Mouse (Mus musculus): ENCODE data around the gene Exosc7.

GRCm38 (mm10) chr9:123103425-123103824, 9.6 kb upstream of the Exosc7 start:
- TF ChIP-seq POLR2A (IDR thresholded peaks at IDR 0.05; ENCODE audit: control insufficient read depth in 1 of 2, insufficient read depth in 1 of 2, low read depth in 1 of 2, low read length in 2 of 2, poor library complexity in 1 of 2) (no peak), MAFK (IDR thresholded peaks at IDR 0.05; ENCODE audit: borderline replicate concordance, low read depth, low read length) (no peak), CTCF (IDR thresholded peaks at IDR 0.05 in 2 of 3, conservative IDR thresholded peaks at IDR 0.05 in 1 of 3; ENCODE audit: control insufficient read depth in 1 of 3, insufficient read depth in 1 of 3, low read depth in 2 of 3, low read length in 3 of 3, poor library complexity in 1 of 3, severe bottlenecking in 1 of 3) (no peak), KAT2A (conservative IDR thresholded peaks at IDR 0.05; ENCODE audit: low read depth, low read length) (no peak), SIN3A (IDR thresholded peaks at IDR 0.05; ENCODE audit: low read length) (no peak), SMC3 (IDR thresholded peaks at IDR 0.05; ENCODE audit: low read depth, low read length) (no peak), JUND (IDR thresholded peaks at IDR 0.05; ENCODE audit: low read depth, low read length) (no peak), TCF12 (IDR thresholded peaks at IDR 0.05; ENCODE audit: low read depth, low read length) (no peak), GATA1 (IDR thresholded peaks at IDR 0.05; ENCODE audit: low read depth, low read length) (no peak), POLR2AphosphoS2 (IDR thresholded peaks at IDR 0.05; ENCODE audit: low read length) (no peak), MAX (IDR thresholded peaks at IDR 0.05; ENCODE audit: low read length) (no peak), USF1 (IDR thresholded peaks at IDR 0.05; ENCODE audit: low read depth, low read length) (no peak), MYC (IDR thresholded peaks at IDR 0.05; ENCODE audit: low read depth, low read length) (no peak)
